Mouse (Mus musculus) c-Kit-positive CD71-positive TER-119-positive erythroid progenitor cells, embryonic 14.5 days (primary cell): Measurements from ENCODE around the gene Olfr823.
"Not testable (repeated sequence)": the region's sequence is repeated elsewhere in the genome, so short reads cannot be mapped to it uniquely, and the experiment has no call there.

Experiments used
- DNase-seq: peaks from one replicate; pipeline ENCODE4 v3.0.0-alpha.2; 2013; ENCODE audit warnings: low spot score

The Olfr823 gene

GRCm38 (mm10) chr10:130115283-130115682 is at the start of gene Olfr823:
Olfr823 (minus strand) TSS chr10:130115383.
- DNase-seq: not testable (repeated sequence)

GRCm38 (mm10) chr10:130144121-130144520 is 28.9 kb upstream of the Olfr823 start:
- DNase-seq: no peak

- DNase-seq: not testable (repeated sequence)
These were observed 27.3 kb upstream of the Olfr823 start for GRCm38 (mm10) chr10:130142481-130142880.

GRCm38 (mm10) chr10:130134811-130135210 is 19.6 kb upstream of the Olfr823 start:
- DNase-seq: no peak

GRCm38 (mm10) chr10:130129900-130130299 is 14.7 kb upstream of the Olfr823 start, which contains the start of gene Olfr824:
Olfr824 (minus strand) TSS chr10:130130000.
- DNase-seq: not testable (repeated sequence)

GRCm38 (mm10) chr10:130116045-130116444 is 862 bp upstream of the Olfr823 start:
- not testable (repeated sequence) for DNase-seq

- no peak for DNase-seq
These were observed 19.1 kb downstream of the Olfr823 start for GRCm38 (mm10) chr10:130096104-130096503.

GRCm38 (mm10) chr10:130092838-130093440 is 22.2 kb downstream of the Olfr823 start:
- DNase-seq: peak; percentile 40

GRCm38 (mm10) chr10:130070910-130071309 is 44.3 kb downstream of the Olfr823 start, which contains the start of gene Olfr822:
Olfr822 (plus strand) TSS chr10:130071210.
- no peak for DNase-seq
